Mouse (Mus musculus): ENCODE measurements around the gene Slc2a4. TPM values are rescaled to one million over a fixed set of nuclear protein-coding genes. Genes with fewer than 3 reads are reported as not detected.

Slc2a4 gene
- polyA plus RNA-seq, 1 experiment = 0.35 TPM

DNA sequence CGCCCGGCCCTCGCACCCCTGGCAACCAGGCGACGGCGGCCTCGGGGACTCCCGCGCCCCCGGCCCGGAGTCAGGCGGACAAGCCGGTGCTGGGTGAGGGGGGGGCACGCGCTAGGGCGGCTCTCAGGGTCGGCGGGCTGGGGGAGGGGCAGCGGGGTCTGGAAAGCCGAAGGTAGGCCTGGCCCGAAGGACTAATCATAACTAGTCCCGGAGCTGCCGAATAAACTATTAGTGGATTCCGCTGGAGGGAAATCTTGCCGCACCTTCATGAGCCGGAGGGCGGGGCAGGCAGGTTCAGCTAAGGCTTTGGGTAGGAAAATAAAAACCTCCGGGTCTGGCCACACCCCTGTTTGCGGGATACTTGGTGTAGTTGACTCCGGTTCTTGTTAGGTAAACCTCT, 11.8 kb downstream of the Slc2a4 start:
- no peak for TF ChIP-seq GATA1 (IDR thresholded peaks at IDR 0.05; ENCODE audit: low read length)

DNA sequence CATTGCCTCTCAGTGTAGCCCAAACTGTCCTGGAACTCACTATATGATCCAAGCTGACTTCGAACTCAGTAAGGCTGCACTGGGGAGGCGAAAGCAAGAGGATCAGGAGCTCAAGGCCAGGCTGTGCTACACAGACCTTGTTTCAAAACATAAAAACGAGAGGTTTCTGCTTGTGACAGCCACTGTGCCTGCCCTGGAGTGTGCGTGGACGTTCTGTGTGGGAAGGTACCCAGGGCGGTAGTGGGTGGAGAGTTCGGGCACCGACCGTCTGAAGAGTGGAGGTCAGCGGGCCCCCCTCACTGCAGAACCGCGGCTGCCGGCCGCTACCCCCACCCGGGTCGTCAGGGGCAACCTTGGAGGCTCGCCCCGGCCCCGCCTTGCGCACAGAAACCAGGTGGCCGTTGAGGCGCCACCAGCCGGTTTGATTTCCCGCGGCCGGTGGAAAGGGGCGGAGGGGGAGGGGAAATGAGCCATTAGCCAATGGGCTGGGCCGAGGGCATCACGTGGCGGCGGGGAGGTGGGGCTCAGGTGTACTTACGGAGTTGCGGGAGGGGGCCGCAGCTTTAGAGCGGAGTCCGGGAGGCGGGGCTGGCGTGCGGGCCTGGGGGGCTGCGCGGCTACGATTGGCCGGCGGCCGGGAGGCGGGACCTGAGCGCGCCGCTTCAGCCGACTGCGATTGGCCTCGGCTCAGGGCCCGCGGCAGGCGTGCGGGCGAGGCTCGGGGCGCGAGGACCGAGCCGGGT, 12.7 kb downstream of the Slc2a4 start, which contains the start of gene Ybx2:
Gene Ybx2, plus strand, starts transcription at position 660 of the 743 bp plus-strand sequence.
- TF ChIP-seq GATA1 (IDR thresholded peaks at IDR 0.05; ENCODE audit: low read length) = no peak

DNA sequence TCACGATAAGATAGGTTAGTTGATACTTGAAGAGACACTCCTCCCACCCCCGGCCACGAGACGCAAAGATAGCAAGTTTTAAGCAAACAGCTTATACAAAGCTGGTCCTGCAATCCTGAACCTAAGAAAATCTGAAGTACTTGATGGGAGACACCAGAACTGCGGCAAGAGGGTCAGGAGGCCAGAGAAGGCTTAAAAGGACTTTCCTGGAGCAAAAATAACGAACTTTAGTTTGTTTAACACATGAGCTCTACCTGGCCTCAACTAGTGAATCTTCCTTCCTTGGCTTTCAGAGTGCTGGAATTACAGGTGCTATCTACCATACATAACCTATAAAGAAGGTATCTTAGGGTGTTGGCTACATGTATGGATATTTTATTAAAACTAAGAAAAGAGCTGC, 13.3 kb downstream of the Slc2a4 start:
- TF ChIP-seq GATA1 (IDR thresholded peaks at IDR 0.05; ENCODE audit: low read length) = no peak

DNA sequence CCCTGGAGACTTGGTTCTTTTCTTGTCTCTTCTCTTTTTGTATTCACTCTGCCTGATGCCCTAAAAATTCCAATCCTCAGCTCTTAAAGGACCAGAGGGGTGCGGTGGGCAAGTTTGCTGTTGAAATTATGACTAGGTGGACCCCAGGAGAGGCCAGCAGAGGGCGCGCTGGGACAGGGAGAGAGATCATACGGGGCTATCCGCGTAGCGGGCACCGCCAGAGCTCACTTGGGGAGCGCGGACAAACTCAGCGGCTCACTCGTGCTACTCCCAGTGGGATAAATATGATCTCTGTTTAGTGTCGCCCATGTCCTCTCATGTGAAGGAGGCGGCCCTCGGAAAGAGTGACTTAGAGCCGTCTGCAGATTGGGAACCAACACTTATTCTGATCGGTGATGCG, 13.8 kb downstream of the Slc2a4 start:
- no peak for TF ChIP-seq GATA1 (IDR thresholded peaks at IDR 0.05; ENCODE audit: low read length)

DNA sequence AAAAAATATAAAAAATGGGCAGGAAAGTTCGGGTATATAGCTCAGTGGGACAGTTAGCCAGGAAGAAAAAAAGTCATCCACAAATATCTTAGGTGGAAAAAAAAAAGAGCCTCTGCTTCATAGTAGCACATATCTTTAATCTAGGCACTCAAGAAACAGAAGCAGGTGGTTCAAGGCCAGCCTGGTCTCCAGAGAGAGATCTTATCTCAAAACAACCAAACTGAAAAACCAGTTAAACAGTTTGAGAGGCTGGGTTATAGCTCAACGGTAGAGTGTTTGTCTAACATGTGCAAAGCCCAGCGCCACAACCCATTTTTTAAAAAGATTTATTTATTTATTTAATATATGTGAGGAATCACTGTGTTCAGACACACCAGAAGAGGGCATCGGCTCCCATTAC, 14.9 kb downstream of the Slc2a4 start:
- no peak for TF ChIP-seq GATA1 (IDR thresholded peaks at IDR 0.05; ENCODE audit: low read length)

DNA sequence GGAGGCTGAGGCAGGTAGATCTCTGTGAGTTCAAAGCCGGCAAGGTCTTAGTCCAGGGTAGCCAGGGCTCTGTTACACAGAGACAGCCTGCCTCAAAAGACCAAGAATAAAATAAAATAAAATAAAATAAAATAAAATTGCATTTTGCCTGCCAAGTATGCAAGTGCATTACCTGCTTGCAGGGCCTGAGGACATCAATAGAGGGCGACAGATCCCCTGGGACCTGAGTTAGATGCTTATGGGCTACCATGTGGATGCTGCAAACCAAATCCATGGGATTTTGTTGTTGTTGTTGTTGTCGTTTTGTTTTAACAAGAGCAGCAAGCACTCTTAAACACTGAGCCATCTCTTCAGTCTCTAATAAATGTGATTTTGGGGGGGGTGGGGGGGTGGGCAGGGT, 15.7 kb downstream of the Slc2a4 start:
- TF ChIP-seq GATA1 (IDR thresholded peaks at IDR 0.05; ENCODE audit: low read length) = no peak

DNA sequence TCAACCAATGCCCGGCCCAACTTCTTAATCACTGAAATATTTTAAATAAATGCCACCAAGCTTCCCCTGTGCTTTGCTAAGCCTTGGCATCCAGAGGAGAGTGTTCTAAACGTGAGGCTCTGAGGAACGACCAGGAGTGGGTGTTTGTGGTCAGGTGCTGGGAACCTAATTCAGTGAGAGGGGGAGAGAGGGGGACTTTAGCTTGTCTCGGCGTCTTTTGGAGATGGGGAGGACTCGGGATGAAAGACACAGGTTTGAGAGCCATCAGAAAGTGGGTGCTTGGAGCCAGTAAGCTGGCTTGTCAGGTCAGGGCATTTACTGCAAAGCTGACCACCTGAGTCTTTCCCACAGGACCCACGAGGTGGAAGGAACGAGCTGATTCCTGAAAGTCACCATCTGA, 16.2 kb downstream of the Slc2a4 start:
- TF ChIP-seq GATA1 (IDR thresholded peaks at IDR 0.05; ENCODE audit: low read length) = no peak

DNA sequence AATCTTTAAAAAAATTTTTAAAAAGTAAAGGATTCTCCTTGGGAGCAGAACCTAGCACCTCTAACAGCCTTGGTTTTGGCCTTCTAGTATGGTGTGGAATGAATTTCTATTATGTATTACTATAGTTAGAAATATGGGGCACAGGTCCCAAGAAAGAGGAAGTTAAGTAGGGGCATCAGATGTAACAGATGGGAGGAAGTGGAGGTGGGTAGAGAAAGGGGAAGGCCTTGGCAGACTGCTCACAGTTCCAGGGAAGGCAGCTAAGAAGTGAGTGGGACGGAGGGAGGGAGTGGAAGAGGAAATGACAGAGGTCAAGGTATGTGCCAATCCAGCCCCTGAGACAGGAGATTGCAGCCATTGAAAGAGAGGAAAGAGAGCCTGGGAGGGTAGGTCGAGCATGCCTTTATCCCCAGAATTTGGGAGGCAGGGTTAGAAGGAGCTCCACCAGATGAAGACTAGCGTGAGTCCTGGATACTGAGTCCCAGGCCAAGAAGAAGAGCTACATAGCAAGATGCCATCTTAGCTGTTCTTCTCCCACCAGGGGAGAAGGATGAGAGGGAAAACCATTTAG, 16.9 kb downstream of the Slc2a4 start:
- peak; percentile 35 for TF ChIP-seq GATA1 (IDR thresholded peaks at IDR 0.05; ENCODE audit: low read length)

DNA sequence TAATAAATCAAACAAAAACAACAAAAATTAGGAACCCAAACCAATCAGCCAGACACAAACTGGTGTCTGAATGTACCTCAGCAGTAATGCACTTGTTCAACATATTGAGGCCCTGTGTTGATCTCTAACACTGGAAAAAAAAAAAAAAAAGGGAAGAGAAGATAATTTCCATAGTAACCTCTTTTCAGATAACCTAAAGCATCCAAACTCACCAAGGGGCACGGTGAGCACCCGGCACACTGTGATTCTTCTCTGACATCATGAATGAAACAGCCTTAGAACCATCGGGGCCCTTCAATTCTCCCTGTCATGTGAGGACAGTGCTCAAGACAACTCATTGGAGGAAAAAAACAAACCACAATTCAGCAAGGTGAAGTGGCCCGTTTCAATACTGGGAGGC, 18.3 kb downstream of the Slc2a4 start:
- no peak for TF ChIP-seq GATA1 (IDR thresholded peaks at IDR 0.05; ENCODE audit: low read length)

DNA sequence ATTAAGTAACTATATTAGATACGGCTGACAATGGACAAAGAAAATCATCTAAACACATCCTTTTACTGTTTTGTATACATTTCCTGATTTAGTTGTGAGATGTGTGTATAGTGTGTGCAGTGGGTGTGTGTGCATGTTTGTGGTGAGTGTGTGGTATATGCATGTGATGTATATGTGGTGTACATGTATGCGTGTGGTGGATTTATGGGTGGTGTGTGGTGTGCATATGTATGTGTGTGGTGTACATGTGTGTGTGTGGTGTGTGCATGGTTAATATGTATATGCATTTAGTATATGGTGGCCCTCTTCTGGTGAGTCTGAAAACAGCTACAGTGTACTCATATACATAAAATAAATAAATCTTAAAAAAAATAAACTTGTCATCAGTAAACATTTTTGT, 20.5 kb downstream of the Slc2a4 start:
- TF ChIP-seq GATA1 (IDR thresholded peaks at IDR 0.05; ENCODE audit: low read length) = no peak

DNA sequence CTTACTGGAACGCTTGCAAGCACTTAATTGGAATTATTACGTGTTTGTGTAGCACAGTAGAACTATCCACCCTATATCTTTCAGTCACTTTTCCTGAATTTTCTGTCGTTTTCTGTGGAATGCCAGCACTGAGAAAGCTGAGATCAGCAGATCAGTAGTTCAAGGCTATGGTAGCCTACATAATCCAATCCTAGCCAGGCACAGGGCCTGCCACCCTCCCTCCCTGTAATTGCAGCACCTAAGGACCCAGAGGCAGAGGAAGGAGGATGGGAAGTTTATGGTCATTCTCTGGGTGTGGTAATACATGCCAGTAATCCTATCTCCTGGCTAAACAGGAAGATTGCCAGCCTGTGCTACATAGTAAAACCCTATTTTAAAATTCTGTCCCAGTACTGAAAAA, 25.2 kb downstream of the Slc2a4 start:
- no peak for TF ChIP-seq GATA1 (IDR thresholded peaks at IDR 0.05; ENCODE audit: low read length)

DNA sequence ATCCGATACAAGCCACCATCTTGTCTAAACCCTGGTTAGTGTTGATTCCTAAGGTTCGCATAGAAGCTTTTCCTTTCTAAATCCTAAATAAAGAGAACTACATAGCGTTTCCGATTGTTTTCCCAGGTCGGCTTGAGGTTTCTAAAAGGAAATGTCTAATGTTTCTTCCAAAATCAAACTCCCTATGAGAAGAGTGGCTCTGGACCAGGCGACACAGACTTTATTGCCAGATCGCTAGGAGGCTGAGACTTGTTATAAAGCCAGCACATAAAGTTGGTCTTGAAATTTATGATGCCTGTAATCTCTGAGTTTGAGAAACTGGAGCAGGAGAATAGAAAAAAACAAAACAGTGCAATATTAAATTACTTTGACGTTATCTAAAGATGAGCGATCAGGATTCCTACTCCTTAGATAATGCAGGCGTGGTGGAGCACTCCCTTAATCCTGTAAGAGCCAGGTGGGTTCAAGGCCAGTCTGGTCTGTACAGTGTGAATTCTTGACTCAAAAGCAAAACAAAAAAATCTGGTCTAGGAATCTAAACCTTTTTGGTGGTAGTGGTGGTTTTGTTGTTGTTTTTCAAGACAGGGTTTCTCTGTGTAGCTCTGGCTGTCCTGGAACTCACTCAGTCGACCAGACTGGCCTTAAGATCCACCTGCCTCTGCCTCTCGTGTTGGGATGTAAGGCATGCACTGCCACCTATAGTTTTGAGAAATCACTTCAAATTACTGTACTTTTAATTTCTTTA, 25.8 kb downstream of the Slc2a4 start:
- no peak for TF ChIP-seq GATA1 (IDR thresholded peaks at IDR 0.05; ENCODE audit: low read length)

DNA sequence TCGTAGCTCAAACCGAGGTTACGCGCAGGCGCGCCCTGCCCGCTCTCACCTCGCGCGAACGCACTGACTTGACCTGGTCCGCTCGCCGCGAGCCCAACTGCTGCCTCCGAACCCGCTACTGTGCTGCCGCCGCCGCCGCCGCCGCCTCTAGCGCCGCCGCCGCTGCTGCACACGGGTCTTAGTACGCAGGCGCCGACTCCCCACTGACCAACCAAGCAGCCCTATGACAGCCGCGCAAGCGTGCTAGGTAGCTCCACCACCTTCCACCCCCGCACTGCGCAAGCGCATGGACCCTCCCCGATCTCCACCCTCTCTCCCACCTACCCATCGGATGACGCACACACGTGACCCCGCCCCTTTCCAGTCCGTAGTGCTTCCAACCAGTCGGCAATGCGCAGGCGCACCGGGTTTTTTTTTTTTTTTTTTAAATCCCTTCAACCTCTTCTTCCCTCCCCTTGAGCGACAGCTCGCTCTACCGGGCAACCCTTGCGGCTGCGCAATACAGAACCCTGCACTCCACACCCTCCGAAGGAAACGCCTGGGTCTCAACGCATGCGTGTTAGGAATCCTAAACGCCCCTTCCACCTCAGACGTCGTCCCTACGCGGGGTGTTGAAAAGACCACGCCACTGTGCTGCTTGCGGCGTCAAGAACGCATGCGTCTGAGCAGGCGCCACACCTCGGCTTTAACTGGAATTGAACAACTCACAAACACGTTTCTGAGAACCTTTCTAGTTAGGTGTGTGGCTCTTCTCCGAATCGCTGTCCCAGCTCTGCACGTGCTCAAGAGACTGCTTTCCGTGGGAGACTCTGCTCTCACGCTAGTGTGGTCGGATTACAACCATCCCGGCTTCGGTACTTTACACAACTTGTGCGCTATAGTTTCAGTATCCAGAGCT, 26.6 kb downstream of the Slc2a4 start, which contains the start of gene Eif5a:
Gene Eif5a, minus strand, starts transcription at position 845 of the 898 bp plus-strand sequence.
- no peak for TF ChIP-seq GATA1 (IDR thresholded peaks at IDR 0.05; ENCODE audit: low read length)

DNA sequence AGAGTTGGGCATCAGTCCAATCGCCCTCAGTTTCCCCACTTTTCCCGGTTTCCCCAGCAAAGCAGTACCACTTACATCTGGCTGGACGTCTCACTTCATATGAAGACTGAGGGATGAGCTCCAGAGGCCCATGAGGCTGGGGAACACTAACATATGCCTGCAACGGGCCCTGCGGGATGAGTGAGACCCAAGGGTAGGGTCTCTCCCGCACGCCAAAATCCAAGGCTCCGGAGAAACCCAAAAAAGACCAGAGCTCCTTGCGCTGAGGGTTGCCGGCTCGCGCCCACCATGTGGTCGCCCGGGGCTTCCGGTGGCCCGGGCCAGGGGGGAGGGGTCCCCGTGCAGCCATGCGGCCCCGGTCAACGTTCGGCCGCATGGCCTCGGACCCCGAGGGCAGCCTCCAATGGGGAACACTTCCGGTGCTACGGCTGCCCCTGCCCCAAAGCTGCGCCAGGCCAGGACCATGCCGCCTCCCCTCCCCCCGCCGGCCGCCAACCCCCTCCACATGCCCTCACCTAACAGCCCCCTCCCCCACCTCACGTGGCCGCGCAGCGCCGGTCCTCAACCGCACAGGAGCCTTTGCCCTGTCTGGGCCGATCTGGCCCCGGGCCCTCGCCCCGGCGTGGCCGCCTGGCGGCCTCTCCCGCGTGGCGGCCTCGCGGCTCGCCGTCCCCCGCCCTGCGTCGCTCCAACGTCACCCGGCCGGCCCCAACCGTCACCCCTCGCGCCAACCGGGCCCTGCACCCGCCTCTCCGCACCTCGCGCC, 27.5 kb downstream of the Slc2a4 start:
- TF ChIP-seq GATA1 (IDR thresholded peaks at IDR 0.05; ENCODE audit: low read length) = no peak
